Mouse (Mus musculus) mature B cell (primary cell): ENCODE measurements around the gene Mettl7a2.
"Not testable (repeated sequence)": the region's sequence is repeated elsewhere in the genome, so short reads cannot be mapped to it uniquely, and the experiment has no call there.

Experiments
- in situ Hi-C: fragments of 300-500 bp; cut with MboI; formaldehyde crosslinking; loops from 2 replicates; pipeline ENCODE4 v1.14.3; 2019

The Mettl7a2 gene

DNA sequence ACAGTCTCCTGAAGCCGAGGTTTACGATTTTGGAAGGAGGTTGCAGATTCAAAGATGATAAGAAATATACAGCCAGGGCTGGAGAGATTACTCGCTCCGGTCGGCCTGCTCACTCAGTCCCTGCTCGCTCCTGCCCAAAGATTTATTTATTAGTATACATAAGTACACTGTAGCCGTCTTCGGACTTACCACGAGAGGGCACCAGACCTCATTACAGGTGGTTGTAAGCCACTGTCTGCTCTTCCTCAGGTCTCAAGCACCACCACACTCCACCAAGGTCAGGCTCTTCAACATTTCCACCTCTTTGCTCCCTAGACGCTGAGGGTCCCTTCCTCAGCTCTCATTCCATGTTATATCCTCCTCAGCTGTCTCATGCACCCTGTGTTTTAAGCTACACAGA is 15.2 kb upstream of the Mettl7a2 start:
- in situ Hi-C loops, result not testable (repeated sequence)

DNA sequence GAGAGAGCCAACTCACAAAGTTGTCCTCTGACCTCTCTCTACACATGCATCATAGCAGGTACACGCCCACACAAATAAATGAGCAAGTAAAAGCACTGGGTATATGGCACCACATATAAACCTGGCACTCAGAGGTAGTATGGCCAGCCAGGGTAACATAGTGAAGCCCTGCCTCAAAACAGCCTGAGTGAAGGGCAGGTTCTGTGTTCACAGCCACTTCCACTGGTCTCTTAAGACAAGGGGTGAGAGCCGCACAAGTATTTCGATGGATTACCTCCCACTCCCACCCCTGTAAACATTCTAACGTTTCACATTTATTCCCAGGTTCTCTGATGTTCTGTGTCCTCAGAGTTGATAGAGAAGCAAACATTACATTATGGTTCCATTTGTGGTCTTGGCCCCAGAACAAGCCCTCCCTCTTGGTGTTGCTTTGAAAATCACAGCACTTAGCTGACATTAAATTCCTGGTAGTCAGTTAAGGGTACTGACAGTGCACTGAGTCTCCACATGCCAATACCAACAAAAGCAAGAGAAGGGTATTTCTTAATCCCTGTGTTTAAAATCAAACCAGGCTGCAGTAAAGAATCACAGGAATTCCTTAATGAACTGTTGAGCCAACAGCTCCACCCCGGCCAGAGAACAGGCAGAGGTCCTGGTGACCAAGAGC is 11.6 kb upstream of the Mettl7a2 start:
- in situ Hi-C loops, result not testable (repeated sequence)

DNA sequence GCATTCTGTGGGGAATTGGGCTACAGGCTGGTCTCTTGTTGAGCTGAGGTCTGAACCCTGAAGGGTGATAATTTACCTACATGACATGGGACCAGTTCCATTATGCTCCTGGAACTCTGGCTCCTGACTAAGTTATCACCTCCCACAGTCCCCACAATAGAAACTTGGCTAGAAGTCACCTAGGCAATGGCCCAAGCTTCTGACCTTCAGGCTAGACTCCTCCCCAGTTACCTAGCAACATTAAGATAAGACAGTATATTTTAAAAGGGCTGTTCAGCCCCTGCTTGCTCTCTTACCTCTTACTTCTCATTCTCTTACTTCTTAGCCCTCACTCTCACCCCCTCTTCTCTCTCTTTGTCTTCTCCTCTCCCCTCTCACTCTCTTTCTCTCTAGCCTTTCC is 7.5 kb upstream of the Mettl7a2 start:
- in situ Hi-C loops, result no loop called here

DNA sequence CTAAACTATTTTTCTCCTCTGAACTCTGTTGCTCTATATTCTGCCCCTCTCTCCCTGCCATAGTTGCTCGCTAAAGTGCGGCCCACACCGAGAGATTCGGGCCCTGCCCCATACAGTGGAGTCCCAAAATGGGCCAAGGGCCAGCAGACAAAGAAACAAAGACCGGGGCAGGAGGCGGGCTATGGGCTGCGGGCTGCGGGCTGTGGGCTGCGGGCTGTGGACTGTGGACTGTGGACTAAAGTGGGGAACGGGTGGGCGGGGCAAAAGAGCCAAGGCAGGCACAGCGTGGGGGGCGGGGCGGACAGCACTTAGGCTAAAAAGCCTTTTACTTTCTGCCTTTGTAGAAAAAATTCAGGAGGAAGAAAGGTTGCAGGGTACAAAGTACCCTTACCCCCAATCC is 6.2 kb upstream of the Mettl7a2 start:
- in situ Hi-C loops, result no loop called here

DNA sequence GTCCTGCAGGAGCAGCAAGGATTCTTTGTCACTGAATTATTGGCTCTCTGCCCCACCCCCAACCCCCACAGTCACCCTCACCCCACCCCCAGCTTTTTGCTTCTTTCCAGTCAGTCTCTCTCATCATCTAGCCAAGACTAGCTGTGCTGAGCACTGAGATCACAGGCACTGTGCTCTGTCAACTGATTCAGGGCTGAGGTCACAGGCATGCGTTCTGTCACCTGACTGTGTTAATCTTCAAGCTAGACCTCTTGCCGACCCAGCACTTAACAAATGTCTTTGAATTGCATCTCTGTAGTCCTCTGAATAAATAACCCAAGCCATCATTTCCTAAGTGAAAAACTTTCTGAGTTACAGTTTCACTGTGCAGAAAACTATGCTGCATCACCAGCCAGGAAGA is 3.5 kb upstream of the Mettl7a2 start:
- in situ Hi-C loops, result no loop called here

- in situ Hi-C loops, result no loop called here
These were observed 1.4 kb upstream of the Mettl7a2 start for GRCm38 (mm10) chr15:100351501-100352060.

- in situ Hi-C loops, result not testable (repeated sequence)
These were observed 399 bp downstream of the Mettl7a2 start for GRCm38 (mm10) chr15:100353399-100353798.

- in situ Hi-C loops, result no loop called here
These were observed 2.9 kb downstream of the Mettl7a2 start for GRCm38 (mm10) chr15:100355876-100356275.

DNA sequence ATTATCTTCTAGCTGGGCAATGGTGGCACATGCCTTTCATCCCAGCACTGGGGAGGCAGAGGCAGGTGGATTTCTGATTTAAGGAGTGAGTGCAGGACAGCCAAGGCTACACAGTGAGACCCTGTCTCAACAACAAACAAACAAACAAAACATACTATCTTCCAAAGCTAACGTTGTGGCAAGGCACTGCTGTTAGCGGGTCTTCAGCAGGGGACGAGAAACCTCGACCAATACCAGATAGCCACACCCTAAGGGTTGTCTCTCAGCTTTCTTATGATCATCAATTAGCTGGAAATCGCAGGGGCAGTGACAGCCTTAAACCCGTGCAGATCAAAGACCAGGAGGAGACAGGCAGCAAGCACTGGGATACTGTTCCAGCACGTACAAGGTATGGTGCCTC is 11.2 kb downstream of the Mettl7a2 start, which contains the start of gene Higd1c:
Gene Higd1c, plus strand, starts transcription at position 301 of the 400 bp plus-strand sequence.
- in situ Hi-C loops, result no loop called here

- in situ Hi-C loops, result not testable (repeated sequence)
These were observed 13.0 kb downstream of the Mettl7a2 start for GRCm38 (mm10) chr15:100365967-100366366.

GRCm38 (mm10) chr15:100367119-100367518 is 14.1 kb downstream of the Mettl7a2 start:
- in situ Hi-C loops, result no loop called here

DNA sequence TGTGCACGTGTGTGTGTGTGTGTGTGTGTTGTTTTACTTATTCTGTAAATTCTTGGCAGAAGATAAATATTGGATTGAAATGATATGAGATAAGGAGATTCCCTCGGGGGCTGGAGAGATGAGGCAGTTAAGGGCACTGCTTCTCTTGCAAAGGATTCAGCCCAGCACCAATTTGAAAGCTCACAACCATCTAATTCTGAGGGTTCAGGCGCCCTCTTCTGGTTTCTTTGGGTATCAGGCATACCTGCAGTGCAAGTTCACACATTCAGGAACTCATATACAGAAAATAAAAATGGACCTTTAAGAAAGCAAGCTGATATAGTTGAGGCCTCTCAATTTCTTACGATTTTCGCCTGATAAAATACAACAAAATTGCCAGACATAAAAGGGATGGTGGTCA is 22.1 kb downstream of the Mettl7a2 start:
- in situ Hi-C loops, result no loop called here

DNA sequence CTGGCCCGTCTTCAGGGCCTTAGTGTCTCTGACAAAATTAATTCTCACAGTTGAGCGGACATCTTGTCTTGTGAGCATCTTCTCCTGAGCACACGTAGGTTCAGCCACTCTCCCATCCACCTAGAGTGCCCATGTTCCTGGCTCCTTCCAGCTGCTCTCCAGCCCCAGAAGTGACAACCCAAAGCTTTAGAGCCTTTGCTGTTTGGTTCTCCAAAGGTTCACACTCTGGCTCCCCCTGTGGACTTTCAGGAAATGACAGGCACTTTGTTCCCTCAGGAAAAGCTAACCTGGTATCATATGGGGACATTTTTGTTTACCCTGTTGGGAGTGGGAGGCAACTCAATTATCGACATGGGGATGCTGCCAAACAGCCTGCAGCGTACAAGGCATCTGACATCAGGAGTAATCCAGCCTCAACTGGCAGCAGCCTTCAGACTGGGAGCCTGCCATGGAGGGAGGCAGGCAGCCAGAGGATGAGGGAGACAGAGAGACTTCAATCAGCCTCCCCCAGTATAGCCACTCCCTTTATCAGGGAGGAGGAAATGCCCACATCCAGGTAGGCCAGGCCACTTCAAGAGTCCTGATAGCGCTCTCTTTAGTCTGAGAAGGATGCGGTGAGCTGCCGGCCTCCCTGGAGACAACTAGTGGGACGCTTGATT is 25.0 kb downstream of the Mettl7a2 start:
- in situ Hi-C loops, result not testable (repeated sequence)

GRCm38 (mm10) chr15:100379658-100380057 is 26.7 kb downstream of the Mettl7a2 start:
- in situ Hi-C loops, result no loop called here

DNA sequence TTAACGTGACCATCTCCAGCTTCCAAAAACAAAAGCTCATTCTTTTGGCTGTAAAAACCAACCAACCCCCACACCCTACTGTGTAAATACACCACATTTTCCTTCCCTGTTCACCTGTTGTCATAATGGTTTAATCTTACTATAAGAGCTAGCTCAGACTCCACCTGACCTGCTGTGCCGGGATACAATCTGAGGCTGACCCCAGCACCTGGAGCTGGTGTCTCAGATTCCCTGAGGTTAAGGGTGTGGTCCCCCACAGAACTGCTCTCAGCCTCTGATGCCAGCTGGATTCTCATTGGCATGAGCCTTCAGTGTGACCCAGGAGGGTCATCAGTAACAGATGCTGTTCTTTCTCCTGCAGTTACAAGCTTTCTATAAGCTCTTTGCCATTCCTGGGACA is 27.1 kb downstream of the Mettl7a2 start:
- in situ Hi-C loops, result no loop called here

GRCm38 (mm10) chr15:100385705-100386104 is 32.7 kb downstream of the Mettl7a2 start:
- in situ Hi-C loops, result no loop called here

- in situ Hi-C loops, result no loop called here
These were observed 34.7 kb downstream of the Mettl7a2 start for GRCm38 (mm10) chr15:100387544-100388223.

DNA sequence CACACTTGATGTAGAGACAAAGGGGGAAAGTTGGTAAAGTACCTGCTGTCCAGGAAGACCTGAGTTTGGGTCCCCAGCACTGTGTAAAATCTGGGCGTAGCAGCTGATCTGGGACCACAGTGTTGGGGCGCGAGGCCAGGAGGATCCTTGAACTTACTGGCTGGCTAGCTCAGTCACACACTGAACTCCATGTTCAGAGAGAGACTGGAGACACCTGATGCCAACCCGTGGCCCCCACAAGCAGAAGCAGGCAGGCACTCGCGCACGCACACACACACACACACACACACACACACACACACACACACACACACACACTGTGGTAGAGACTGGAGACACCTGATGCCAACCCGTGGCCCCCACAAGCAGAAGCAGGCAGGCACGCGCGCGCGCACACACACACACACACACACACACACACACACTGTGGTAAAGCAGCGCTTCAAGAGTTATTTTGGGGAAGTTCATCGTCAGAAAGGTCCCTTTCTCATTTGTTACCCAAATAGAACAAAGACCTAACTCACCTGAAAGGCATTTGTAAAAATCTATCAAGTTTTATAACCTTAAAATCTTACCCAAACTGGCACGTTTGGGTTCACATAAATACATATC is 35.3 kb downstream of the Mettl7a2 start:
- in situ Hi-C loops, result no loop called here

DNA sequence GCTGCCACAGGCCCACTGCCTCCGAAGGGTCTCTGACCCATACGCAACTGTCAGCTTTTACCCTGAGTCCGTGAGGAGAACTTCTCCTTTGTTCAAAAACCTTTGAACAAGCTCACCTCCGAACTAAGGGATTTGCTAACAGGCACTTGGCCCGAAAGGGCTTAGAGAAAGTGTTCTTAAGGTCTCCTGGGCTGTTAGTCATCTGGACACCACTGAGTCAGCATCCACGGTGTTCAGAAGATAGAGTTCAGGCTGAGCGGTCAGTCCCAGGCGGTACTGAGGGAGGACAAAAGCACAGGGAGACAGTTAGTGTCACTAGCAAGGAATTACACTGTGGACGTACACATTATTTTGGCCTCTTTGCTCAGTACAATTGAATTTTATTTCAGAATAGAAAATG is 35.9 kb downstream of the Mettl7a2 start:
- in situ Hi-C loops, result no loop called here

- in situ Hi-C loops, result no loop called here
These were observed 38.1 kb downstream of the Mettl7a2 start for GRCm38 (mm10) chr15:100391066-100391465.

DNA sequence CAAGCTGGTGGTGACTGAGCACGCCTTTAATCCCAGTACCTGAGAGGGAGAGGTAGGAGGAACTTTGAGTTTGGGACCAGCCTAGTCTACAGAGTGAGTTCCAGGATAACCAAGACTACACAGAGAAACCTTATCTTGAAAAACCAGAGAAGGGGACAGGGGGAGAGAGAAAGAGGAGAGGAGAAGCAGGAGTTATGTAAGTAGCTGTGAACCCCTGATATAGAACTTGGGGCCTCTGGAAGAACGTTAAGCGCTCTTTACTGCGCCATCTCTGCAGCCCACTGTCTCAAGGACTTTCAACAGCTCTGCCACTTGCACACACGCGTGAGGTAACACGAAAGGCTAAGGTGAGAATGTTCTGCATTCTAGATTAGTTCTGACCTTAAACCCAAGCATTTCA is 38.6 kb downstream of the Mettl7a2 start:
- in situ Hi-C loops, result no loop called here

GRCm38 (mm10) chr15:100393016-100393415 is 40.0 kb downstream of the Mettl7a2 start:
- in situ Hi-C loops, result no loop called here
